Mouse (Mus musculus): ENCODE data around the gene Efcab10. TPM values are rescaled to one million over a fixed set of nuclear protein-coding genes. Genes with fewer than 3 reads are reported as not detected.

Efcab10 gene
- polyA plus RNA-seq (2015; fragmentation: Nextera tagmentation; extraction: Ambion mirVana), result 0.56 and 0.87 TPM in 2 replicates

DNA sequence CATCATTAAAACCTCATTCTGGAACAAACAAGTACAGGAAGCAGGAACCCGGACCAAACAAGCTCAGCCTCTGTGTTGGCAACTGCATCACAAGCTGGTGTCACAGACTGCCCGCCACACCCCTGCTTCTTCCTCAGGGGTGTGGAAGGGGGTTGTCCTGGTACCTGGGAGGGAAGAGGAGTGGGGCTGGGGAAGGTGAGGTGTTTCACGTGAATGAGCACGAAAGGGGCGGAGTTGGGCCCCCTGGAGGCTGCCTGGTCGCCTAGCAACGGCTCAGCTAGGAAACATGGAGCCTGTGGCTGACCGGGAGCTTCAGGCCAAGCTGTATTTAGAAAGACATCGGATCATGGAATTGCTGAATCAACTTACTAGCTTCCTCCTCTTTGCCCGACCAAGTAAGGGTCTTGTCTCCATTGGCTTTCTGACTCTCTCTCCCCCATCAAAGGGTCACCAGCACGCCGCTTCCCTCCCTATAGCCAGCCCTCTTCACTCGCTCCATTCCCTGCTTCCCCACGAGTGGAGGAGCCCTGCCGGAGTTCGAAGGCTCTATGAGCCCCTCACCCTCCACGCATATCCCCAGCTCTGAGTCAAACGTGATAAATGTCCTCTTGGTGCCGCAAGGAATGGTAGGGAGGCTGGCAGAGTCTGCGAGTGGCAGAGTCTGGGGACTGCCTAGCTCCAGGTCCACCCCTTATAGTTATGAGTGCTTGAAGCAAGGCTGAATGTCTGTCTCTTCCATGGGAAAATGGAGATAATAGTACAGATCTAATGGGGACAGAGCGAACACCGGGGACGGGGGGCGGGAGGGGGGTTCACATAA lies at the start of gene Efcab10:
Efcab10 (plus strand) TSS at position 51 of the 820 bp plus-strand sequence.
- H3K36me3 ChIP-seq, result no peaks in the 10 kb centered on the region
- peak within 1 kb of the TSS; percentile 35 for H3K4me3 ChIP-seq
- H3K4me1 ChIP-seq, result peaks cover 7% of the 10 kb centered on the region
- no peak for ATAC-seq (ENCODE audit: insufficient number of reproducible peaks, insufficient read depth, low FRiP score, low TSS enrichment, low read depth)
- no peak within 1 kb of the TSS for H3K27ac ChIP-seq
- H3K9ac ChIP-seq, result peak within 1 kb of the TSS; percentile 62
- H3K27me3 ChIP-seq, result no peaks in the 10 kb centered on the region
- no peaks in the 10 kb centered on the region for H3K9me3 ChIP-seq
- peak within 1 kb of the TSS; percentile 68 for H3K4me2 ChIP-seq
- WGBS, result 11% methylated on average over 24 of the region's 24 CpGs

- ATAC-seq (ENCODE audit: insufficient number of reproducible peaks, insufficient read depth, low FRiP score, low TSS enrichment, low read depth), result no peak
- Histone ChIP-seq H3K4me3 (peak overlapping the region; percentile 16; the same call in 1 of the 2 replicates), H3K27me3 (0 out of 2 replicates have a peak, but pooled peaks cover 4% of the 10 kb centered on the region), H3K27ac (peak overlapping the region; percentile 48; the same call in 1 of the 2 replicates), H3K9me3 (no peaks in the 10 kb centered on the region), H3K9ac (no peak overlapping the region), H3K4me2 (peak overlapping the region; percentile 57), H3K36me3 (peaks cover 11% of the 10 kb centered on the region), H3K4me1 (peaks cover 26% of the 10 kb centered on the region)
- 6% methylated on average over 25 of the region's 25 CpGs for WGBS
Observed at GRCm38 (mm10) chr12:33344970-33345772, 49.5 kb upstream of the Efcab10 start.

DNA sequence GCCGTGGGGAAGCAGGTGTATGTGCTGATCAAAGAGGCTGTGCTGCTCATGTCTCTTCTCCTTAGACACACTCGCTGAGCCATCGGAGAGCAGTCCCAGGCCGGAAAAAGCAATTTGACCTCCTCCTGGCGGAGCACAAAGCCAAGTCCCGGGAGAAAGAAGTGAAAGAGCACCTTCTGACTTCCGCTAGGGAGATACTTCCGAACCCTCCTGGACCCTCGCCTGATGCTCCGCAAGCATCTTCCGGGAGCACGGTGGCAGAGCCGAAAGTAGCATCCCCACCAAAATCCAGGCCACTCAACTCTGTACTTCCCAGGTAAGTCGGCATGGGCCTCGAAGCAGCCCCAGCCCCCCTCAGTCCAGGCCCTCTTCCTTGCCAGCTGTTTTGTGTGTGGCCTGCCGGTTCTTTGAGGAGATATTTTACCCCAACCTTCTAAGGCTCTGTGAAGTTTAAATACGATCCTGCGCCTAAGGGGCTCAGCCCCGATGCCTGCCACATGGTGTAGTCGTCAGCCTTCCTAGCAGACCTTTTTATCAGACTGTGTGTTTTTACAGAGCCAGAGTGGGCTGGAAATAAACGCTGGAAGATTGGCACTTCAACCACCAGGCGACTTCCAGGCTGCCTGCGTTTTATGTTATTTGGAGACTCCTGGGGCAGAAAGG lies 48.8 kb upstream of the Efcab10 start:
- no peak overlapping the region for H3K4me3 ChIP-seq

GRCm38 (mm10) chr12:33352671-33353070 lies 42.0 kb upstream of the Efcab10 start:
- H3K4me3 ChIP-seq, result no peak overlapping the region
- no peak for ATAC-seq (ENCODE audit: insufficient number of reproducible peaks, insufficient read depth, low FRiP score, low TSS enrichment, low read depth)
- H3K4me1 ChIP-seq, result no peaks in the 10 kb centered on the region
- H3K9ac ChIP-seq, result no peak overlapping the region
- H3K9me3 ChIP-seq, result 0 out of 2 replicates have a peak, but pooled peaks cover 3% of the 10 kb centered on the region
- 52% methylated on average over 4 of the region's 4 CpGs for WGBS
- no peak overlapping the region for H3K4me2 ChIP-seq
- no peak overlapping the region for H3K27ac ChIP-seq
- H3K27me3 ChIP-seq, result no peaks in the 10 kb centered on the region
- peaks cover 22% of the 10 kb centered on the region for H3K36me3 ChIP-seq

More for the DNA sequence above, 48.8 kb upstream of the Efcab10 start:
- peaks cover 15% of the 10 kb centered on the region for H3K36me3 ChIP-seq
- H3K27ac ChIP-seq, result no peak overlapping the region
- H3K9me3 ChIP-seq, result 0 out of 2 replicates have a peak, but pooled peaks cover 3% of the 10 kb centered on the region
- H3K4me1 ChIP-seq, result peaks cover 26% of the 10 kb centered on the region
- ATAC-seq (ENCODE audit: insufficient number of reproducible peaks, insufficient read depth, low FRiP score, low TSS enrichment, low read depth), result 0 out of 2 replicates have a peak, but pooled peaks have one; percentile 32
- no peak overlapping the region for H3K9ac ChIP-seq
- H3K4me2 ChIP-seq, result peak overlapping the region; percentile 57
- 19% methylated on average over 23 of the region's 23 CpGs for WGBS
- H3K27me3 ChIP-seq, result 0 out of 2 replicates have a peak, but pooled peaks cover 4% of the 10 kb centered on the region

DNA sequence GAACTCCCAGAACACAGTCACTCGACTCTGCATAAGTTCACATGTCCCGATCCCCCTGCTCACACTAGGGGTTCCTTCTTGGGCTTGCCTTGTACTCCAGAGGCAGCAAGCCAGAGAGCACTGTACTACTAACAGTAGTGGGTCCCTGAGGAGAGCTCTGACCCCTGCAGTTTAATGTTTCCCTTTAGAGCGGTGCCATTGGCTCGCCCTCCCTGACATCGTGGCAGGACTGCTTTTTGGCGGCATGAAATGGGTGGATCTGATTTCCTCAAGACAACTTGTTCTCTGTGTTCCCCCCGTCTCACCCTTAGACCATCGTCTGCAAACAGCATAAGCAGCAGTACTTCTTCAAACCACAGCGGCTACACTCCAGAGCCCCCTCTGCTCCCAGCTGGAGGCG lies 36.3 kb upstream of the Efcab10 start:
- Histone ChIP-seq H3K27me3 (no peaks in the 10 kb centered on the region), H3K4me1 (peaks cover 15% of the 10 kb centered on the region), H3K27ac (no peak overlapping the region), H3K36me3 (peaks cover 24% of the 10 kb centered on the region), H3K4me2 (no peak overlapping the region), H3K4me3 (no peak overlapping the region), H3K9ac (no peak overlapping the region), H3K9me3 (no peaks in the 10 kb centered on the region)
- WGBS, result 79% methylated on average over 10 of the region's 10 CpGs
- ATAC-seq (ENCODE audit: insufficient number of reproducible peaks, insufficient read depth, low FRiP score, low TSS enrichment, low read depth), result no peak

GRCm38 (mm10) chr12:33359209-33359608 lies 35.4 kb upstream of the Efcab10 start:
- Histone ChIP-seq H3K27me3 (no peaks in the 10 kb centered on the region), H3K4me3 (no peak overlapping the region), H3K36me3 (peaks cover 20% of the 10 kb centered on the region), H3K9me3 (no peaks in the 10 kb centered on the region), H3K27ac (no peak overlapping the region), H3K9ac (no peak overlapping the region), H3K4me1 (peaks cover 15% of the 10 kb centered on the region), H3K4me2 (no peak overlapping the region)
- no peak for ATAC-seq (ENCODE audit: insufficient number of reproducible peaks, insufficient read depth, low FRiP score, low TSS enrichment, low read depth)
- WGBS, result 94% methylated on average over 7 of the region's 7 CpGs

DNA sequence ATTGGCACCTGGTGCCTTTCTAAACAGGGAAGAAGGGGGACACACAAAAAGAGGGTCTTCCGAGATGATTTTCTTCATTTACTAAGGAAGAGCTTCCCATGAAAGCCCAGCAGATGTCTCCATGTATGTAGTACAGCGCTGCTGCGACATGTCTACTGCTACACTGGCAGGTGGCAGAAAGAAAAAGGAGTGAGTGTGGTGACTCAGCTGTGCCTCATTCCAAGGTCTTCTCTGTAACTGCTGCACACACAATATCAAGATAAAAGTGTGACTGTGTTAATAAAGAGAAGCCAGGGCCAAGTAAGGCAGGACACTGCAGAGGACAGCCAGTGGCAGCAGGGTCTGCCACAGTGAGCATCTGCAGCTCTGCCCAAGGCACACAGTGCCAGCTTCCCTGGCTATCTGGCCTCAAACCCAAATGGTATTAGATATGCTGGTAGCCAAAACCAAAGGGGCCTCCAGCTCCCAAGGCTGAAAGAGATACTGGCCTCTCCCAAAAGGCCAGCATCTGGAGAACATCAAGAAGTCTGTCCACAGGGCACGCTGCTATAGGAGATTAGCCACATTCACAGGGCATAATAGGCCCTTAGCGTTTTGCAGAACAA lies 34.7 kb upstream of the Efcab10 start:
- Histone ChIP-seq H3K9me3 (no peaks in the 10 kb centered on the region), H3K4me2 (no peak overlapping the region), H3K27ac (peak overlapping the region; percentile 22; the same call in 1 of the 2 replicates), H3K4me3 (no peak overlapping the region), H3K36me3 (peaks cover 20% of the 10 kb centered on the region), H3K4me1 (peaks cover 15% of the 10 kb centered on the region), H3K9ac (no peak overlapping the region), H3K27me3 (no peaks in the 10 kb centered on the region)
- ATAC-seq (ENCODE audit: insufficient number of reproducible peaks, insufficient read depth, low FRiP score, low TSS enrichment, low read depth), result no peak
- WGBS, result 72% methylated on average over 5 of the region's 5 CpGs

DNA sequence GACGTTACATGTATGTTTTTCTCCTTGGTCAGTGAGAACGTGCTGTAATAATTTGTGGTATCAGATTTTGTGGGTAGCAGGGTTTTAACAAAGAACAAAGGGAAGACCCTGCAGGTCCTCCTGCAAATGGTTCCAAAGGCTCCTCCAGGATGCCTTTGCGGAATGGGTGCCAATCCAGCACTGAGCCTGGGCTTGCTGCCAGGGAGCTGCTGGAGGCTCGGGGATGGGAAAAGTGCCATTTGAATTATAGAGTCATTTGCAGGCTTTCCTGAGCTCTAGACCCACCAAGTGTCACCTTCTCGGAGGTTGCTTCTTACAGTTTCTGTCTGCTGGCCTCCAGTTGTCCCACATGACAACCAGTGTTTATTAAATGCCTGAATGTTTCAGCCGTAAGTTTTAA lies 33.9 kb upstream of the Efcab10 start:
- Histone ChIP-seq H3K9me3 (no peaks in the 10 kb centered on the region), H3K36me3 (peaks cover 17% of the 10 kb centered on the region), H3K4me3 (no peak overlapping the region), H3K4me1 (peaks cover 15% of the 10 kb centered on the region), H3K27ac (peak overlapping the region; percentile 22; the same call in 1 of the 2 replicates), H3K4me2 (no peak overlapping the region), H3K27me3 (no peaks in the 10 kb centered on the region), H3K9ac (no peak overlapping the region)
- 40% methylated on average over 6 of the region's 6 CpGs for WGBS
- ATAC-seq (ENCODE audit: insufficient number of reproducible peaks, insufficient read depth, low FRiP score, low TSS enrichment, low read depth), result no peak

DNA sequence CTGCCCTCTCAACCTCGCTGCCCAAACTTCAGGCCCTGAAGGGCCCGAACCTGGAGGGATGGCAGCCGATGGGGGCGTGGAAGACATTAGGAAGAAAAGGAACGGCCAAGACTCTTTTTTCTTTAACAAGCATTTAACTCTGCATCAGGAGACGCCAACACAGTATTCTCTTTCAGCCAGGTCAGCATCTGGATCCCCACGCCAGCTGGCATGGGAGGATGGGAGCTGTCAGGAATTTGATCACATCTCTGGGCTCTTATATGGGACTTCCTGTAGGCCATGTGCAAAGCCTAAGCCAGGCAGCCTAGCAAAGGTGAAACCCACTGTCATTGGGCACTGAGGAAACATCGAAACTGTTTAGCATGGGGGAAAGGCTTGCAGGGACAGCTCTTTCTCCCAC lies 30.1 kb upstream of the Efcab10 start:
- H3K4me2 ChIP-seq, result no peak overlapping the region
- H3K4me1 ChIP-seq, result peaks cover 11% of the 10 kb centered on the region
- H3K36me3 ChIP-seq, result peaks cover 13% of the 10 kb centered on the region
- H3K4me3 ChIP-seq, result no peak overlapping the region
- no peak for ATAC-seq (ENCODE audit: insufficient number of reproducible peaks, insufficient read depth, low FRiP score, low TSS enrichment, low read depth)
- H3K27me3 ChIP-seq, result no peaks in the 10 kb centered on the region
- H3K9me3 ChIP-seq, result no peaks in the 10 kb centered on the region
- 80% methylated on average over 8 of the region's 8 CpGs for WGBS
- no peak overlapping the region for H3K9ac ChIP-seq
- no peak overlapping the region for H3K27ac ChIP-seq

GRCm38 (mm10) chr12:33365133-33365532 lies 29.5 kb upstream of the Efcab10 start:
- Histone ChIP-seq H3K36me3 (peaks cover 10% of the 10 kb centered on the region), H3K27ac (no peak overlapping the region), H3K4me2 (no peak overlapping the region), H3K4me3 (no peak overlapping the region), H3K27me3 (no peaks in the 10 kb centered on the region), H3K9me3 (no peaks in the 10 kb centered on the region), H3K9ac (no peak overlapping the region), H3K4me1 (peaks cover 8% of the 10 kb centered on the region)
- WGBS, result 93% methylated on average over 8 of the region's 8 CpGs
- ATAC-seq (ENCODE audit: insufficient number of reproducible peaks, insufficient read depth, low FRiP score, low TSS enrichment, low read depth), result no peak

GRCm38 (mm10) chr12:33369555-33369954 lies 25.1 kb upstream of the Efcab10 start:
- Histone ChIP-seq H3K36me3 (peaks cover 10% of the 10 kb centered on the region), H3K4me3 (no peak overlapping the region), H3K27me3 (no peaks in the 10 kb centered on the region), H3K4me2 (no peak overlapping the region), H3K27ac (no peak overlapping the region), H3K9ac (no peak overlapping the region), H3K4me1 (no peaks in the 10 kb centered on the region), H3K9me3 (no peaks in the 10 kb centered on the region)
- ATAC-seq (ENCODE audit: insufficient number of reproducible peaks, insufficient read depth, low FRiP score, low TSS enrichment, low read depth), result no peak
- WGBS, result 87% methylated on average over 3 of the region's 3 CpGs
